Mouse (Mus musculus) liver, postnatal 0 days (tissue): ENCODE measurements around the gene Kpna2.

ENCODE experiments used
- CTCF ChIP-seq: sonication (generic); IDR thresholded peaks from 2 replicates; pipeline ENCODE4 v1.5.1; 2016; ENCODE audit warnings: antibody characterized with exemption, low read depth
- EP300 ChIP-seq: IDR thresholded peaks from 2 replicates; pipeline ENCODE4 v1.6.1; 2016; ENCODE audit warnings: antibody characterized with exemption, low read depth, mild to moderate bottlenecking

DNA sequence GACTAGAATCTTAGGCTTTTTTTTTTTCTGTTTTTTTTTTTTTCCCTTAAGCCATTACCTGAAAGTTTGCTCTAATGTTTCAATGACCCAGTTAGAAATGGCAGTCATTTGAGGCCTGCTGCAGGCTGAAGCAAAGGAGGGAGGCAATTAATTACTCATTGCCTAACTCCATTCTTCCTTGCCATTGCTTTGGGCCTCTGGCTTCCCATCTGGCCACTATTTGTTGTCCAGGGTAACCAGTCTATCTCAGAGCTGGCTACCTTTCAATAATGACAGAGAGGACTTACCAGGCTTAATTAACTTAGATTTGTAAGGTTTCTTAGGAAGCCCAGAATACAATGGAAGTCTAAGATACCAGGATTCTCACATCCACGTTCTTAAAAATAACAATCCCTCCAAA lies 17.6 kb downstream of the Kpna2 start:
- no peak for TF ChIP-seq EP300
- TF ChIP-seq CTCF, result no peak
